Mouse (Mus musculus) megakaryocyte-erythroid progenitor cell, adult 5-6 weeks (primary cell): Measurements from ENCODE around the gene Scyl2. TPM values are rescaled to one million over a fixed set of nuclear protein-coding genes. Genes with fewer than 3 reads are reported as not detected.

Experiments used
- ATAC-seq: replicated peaks from 2 replicates; pipeline ENCODE4 v1.8.0; 2016; ENCODE audit warnings: mild to moderate bottlenecking, inconsistent platforms; ENCODE audit not compliant: severe bottlenecking, poor library complexity, low FRiP score, low TSS enrichment
- total RNA-seq, 2 experiments: library from RNA; stranded (forward) in 1 of 2; stranded (reverse) in 1 of 2; fragments of 200-1000, 215-1000 nt in 1 of 2; fragments of >200 nt in 1 of 2; fragmentation: Nextera tagmentation in 1 of 2; gene quantifications; 2 replicates each; pipeline ENCODE4 v1.2.3; 2014 to 2017

Scyl2 gene
- total RNA-seq, 2 experiments from 2014 or later = 34.0 to 45.7 TPM

- no peak for ATAC-seq
These were observed 59.4 kb downstream of the Scyl2 start for GRCm38 (mm10) chr10:89626714-89627113.

- no peak for ATAC-seq
These were observed 61.9 kb downstream of the Scyl2 start for GRCm38 (mm10) chr10:89624196-89624595.

GRCm38 (mm10) chr10:89621129-89621528 lies 65.0 kb downstream of the Scyl2 start, which contains the start of gene Slc17a8:
TSS of gene Slc17a8 (minus strand) at chr10:89621253.
- no peak for ATAC-seq

GRCm38 (mm10) chr10:89599311-89599710 lies 86.8 kb downstream of the Scyl2 start:
- ATAC-seq = no peak

GRCm38 (mm10) chr10:89597275-89597674 lies 88.8 kb downstream of the Scyl2 start:
- ATAC-seq = peak; percentile 82

GRCm38 (mm10) chr10:89595935-89596334 lies 90.2 kb downstream of the Scyl2 start:
- ATAC-seq = no peak

- ATAC-seq = peak; percentile 84
These were observed 90.6 kb downstream of the Scyl2 start for GRCm38 (mm10) chr10:89595514-89595913.

GRCm38 (mm10) chr10:89594309-89594708 lies 91.8 kb downstream of the Scyl2 start:
- ATAC-seq = peak; percentile 26; the same call in 1 of the 2 replicates

- no peak for ATAC-seq
These were observed 93.3 kb downstream of the Scyl2 start for GRCm38 (mm10) chr10:89592797-89593196.

GRCm38 (mm10) chr10:89589877-89590276 lies 96.2 kb downstream of the Scyl2 start:
- no peak for ATAC-seq

Other genes starting within 250 kb of the Scyl2 start
- gene Gas2l3, start 242.3 kb downstream of the Scyl2 start, total RNA-seq (2014; fragmentation: Nextera tagmentation) = 5.3 and 8.5 TPM in 2 replicates
- 4.9 and 12.9 TPM in 2 replicates for gene Gas2l3, start 242.3 kb downstream of the Scyl2 start, total RNA-seq (2017)
- gene Nr1h4, start 152.7 kb downstream of the Scyl2 start, total RNA-seq (2014; fragmentation: Nextera tagmentation) = not detected in 2 replicates
- not detected in 2 replicates for gene Nr1h4, start 152.7 kb downstream of the Scyl2 start, total RNA-seq (2017)
- gene Slc17a8, start 65.0 kb downstream of the Scyl2 start, total RNA-seq (2014; fragmentation: Nextera tagmentation) = 0.13 TPM in 1 of 2 replicates, not detected in the other
- gene Slc17a8, start 65.0 kb downstream of the Scyl2 start, total RNA-seq (2017) = 0.19 TPM in 1 of 2 replicates, not detected in the other
- 21.0 and 21.7 TPM in 2 replicates for gene Actr6, start 46.0 kb upstream of the Scyl2 start, total RNA-seq (2014; fragmentation: Nextera tagmentation)
- 10.4 and 22.4 TPM in 2 replicates for gene Actr6, start 46.0 kb upstream of the Scyl2 start, total RNA-seq (2017)
- 30.8 and 43.8 TPM in 2 replicates for gene Uhrf1bp1l, start 58.7 kb upstream of the Scyl2 start, total RNA-seq (2014; fragmentation: Nextera tagmentation)
- 23.7 and 44.3 TPM in 2 replicates for gene Uhrf1bp1l, start 58.7 kb upstream of the Scyl2 start, total RNA-seq (2017)
- gene Anks1b, start 187.2 kb upstream of the Scyl2 start, total RNA-seq (2014; fragmentation: Nextera tagmentation) = not detected in 2 replicates
- gene Anks1b, start 187.2 kb upstream of the Scyl2 start, total RNA-seq (2017) = not detected in 2 replicates